Mouse (Mus musculus) midbrain, embryonic 13.5 days (tissue): Measurements from ENCODE around the gene Xlr5b. TPM values are rescaled to one million over a fixed set of nuclear protein-coding genes. Genes with fewer than 3 reads are reported as not detected.
A peak's percentile ranks its signal among the peaks of the same experiment; 100 is the strongest.
"Not testable (repeated sequence)": the region's sequence is repeated elsewhere in the genome, so short reads cannot be mapped to it uniquely, and the experiment has no call there.

ENCODE experiments used
- ATAC-seq: fragments of 200-750 bp; cut with Nextera tagmentation; 2 replicates; pipeline ENCODE4 v1.8.0; 2017; ENCODE audit warnings: mild to moderate bottlenecking, moderate TSS enrichment, moderate library complexity
- H3K27ac ChIP-seq: fragments of 300-500 bp; sonication (generic); 2 replicates; pipeline ENCODE4 v1.5.1; 2015; ENCODE audit warnings: inconsistent platforms, mild to moderate bottlenecking, moderate library complexity
- H3K27me3 ChIP-seq: fragments of 300-500 bp; sonication (generic); 2 replicates; pipeline ENCODE4 v1.6.1; 2015; ENCODE audit warnings: mild to moderate bottlenecking, inconsistent platforms
- H3K36me3 ChIP-seq: fragments of 300-500 bp; sonication (generic); 2 replicates; pipeline ENCODE4 v1.6.1; 2015; ENCODE audit warnings: mild to moderate bottlenecking, inconsistent platforms
- H3K4me1 ChIP-seq: fragments of 300-500 bp; sonication (generic); replicated peaks from 2 replicates; pipeline ENCODE4 v1.6.1; 2015; ENCODE audit warnings: inconsistent platforms
- H3K4me2 ChIP-seq: fragments of 300-500 bp; sonication (generic); replicated peaks from 2 replicates; pipeline ENCODE4 v1.6.1; 2015; ENCODE audit warnings: moderate library complexity, mild to moderate bottlenecking, inconsistent platforms
- H3K4me3 ChIP-seq: fragments of 300-500 bp; sonication (generic); replicated peaks from 2 replicates; pipeline ENCODE4 v1.5.1; 2015; ENCODE audit warnings: mild to moderate bottlenecking, inconsistent platforms
- H3K9ac ChIP-seq: fragments of 300-500 bp; sonication (generic); replicated peaks from 2 replicates; pipeline ENCODE4 v1.6.1; 2015; ENCODE audit warnings: mild to moderate bottlenecking, inconsistent platforms
- H3K9me3 ChIP-seq: fragments of 300-500 bp; sonication (generic); 2 replicates; pipeline ENCODE4 v1.6.1; 2016; ENCODE audit warnings: mild to moderate bottlenecking, inconsistent platforms
- WGBS: fragments of 180-500 bp; shearing (Covaris S2); methylation state at CpG from one replicate; pipeline ENCODE4 v1.1.7; 2015; 5-methylcytosine and 5-hydroxymethylcytosine counted together
- polyA plus RNA-seq: library from polyadenylated mRNA; unstranded; fragments of >200 nt; fragmentation: Nextera tagmentation; extraction: Ambion mirVana; gene quantifications from 2 replicates; pipeline ENCODE4 v1.2.1, GENCODE M21; 2015

The Xlr5b gene
- polyA plus RNA-seq: not detected in 2 replicates

- H3K27me3 ChIP-seq, H3K36me3 ChIP-seq, H3K9me3 ChIP-seq, H3K4me3 ChIP-seq, H3K4me1 ChIP-seq, H3K27ac ChIP-seq, ATAC-seq, H3K4me2 ChIP-seq, H3K9ac ChIP-seq: not testable (repeated sequence)
- WGBS: no CpG with 5 or more reads among the region's 20 CpGs
Measured at GRCm38 (mm10) chrX:73148496-73148895, at the start of gene Xlr5b. Xlr5b (plus strand) TSS chrX:73148796.

- no CpG with 5 or more reads among the region's 7 CpGs for WGBS
- not testable (repeated sequence) for ATAC-seq, H3K9me3 ChIP-seq, H3K4me2 ChIP-seq, H3K4me3 ChIP-seq, H3K27ac ChIP-seq, H3K27me3 ChIP-seq, H3K9ac ChIP-seq, H3K36me3 ChIP-seq, H3K4me1 ChIP-seq
Measured at GRCm38 (mm10) chrX:73116747-73117146, 31.8 kb upstream of the Xlr5b start, which contains the start of gene Gm14685. Gm14685 (plus strand) TSS chrX:73117047.

GRCm38 (mm10) chrX:73122859-73123829 is 25.5 kb upstream of the Xlr5b start:
- H3K4me3 ChIP-seq, H3K27ac ChIP-seq, H3K9ac ChIP-seq, H3K4me2 ChIP-seq, H3K36me3 ChIP-seq, H3K9me3 ChIP-seq, H3K27me3 ChIP-seq, H3K4me1 ChIP-seq: not testable (repeated sequence)
- no CpG with 5 or more reads among the region's 12 CpGs for WGBS
- ATAC-seq: peak; percentile 92

DNA sequence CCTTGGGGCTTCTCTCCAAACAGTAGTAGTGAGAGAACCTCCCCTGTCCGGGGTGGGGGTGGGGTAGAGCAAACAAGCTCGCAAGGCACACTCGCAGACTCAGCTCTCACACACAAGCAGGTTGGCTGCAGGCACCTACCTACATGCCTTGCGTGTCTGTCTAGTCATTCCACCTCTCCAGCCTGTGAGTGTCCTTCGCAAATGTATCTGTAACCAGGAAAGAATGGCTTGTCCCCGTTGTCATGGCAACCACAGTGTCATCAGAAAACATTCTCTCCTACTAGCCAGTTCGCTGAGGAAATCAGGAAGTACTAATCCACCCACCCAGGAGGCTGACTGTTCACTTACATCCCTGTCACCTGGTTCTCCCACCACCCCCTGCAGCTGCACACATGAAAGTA is 5.4 kb upstream of the Xlr5b start:
- not testable (repeated sequence) for H3K4me2 ChIP-seq, H3K36me3 ChIP-seq, H3K27me3 ChIP-seq, H3K9ac ChIP-seq, H3K27ac ChIP-seq, H3K4me3 ChIP-seq, H3K9me3 ChIP-seq, H3K4me1 ChIP-seq
- peak; percentile 90 for ATAC-seq
- WGBS: no CpG with 5 or more reads among the region's 7 CpGs

GRCm38 (mm10) chrX:73149350-73149749 is 754 bp downstream of the Xlr5b start, which contains the start of gene DXBay18:
DXBay18 (minus strand) TSS chrX:73149450.
- not testable (repeated sequence) for H3K36me3 ChIP-seq, H3K4me2 ChIP-seq, H3K27ac ChIP-seq, H3K4me1 ChIP-seq, H3K9ac ChIP-seq, H3K27me3 ChIP-seq, H3K9me3 ChIP-seq, H3K4me3 ChIP-seq, ATAC-seq
- WGBS: no CpG with 5 or more reads among the region's 7 CpGs

- not testable (repeated sequence) for H3K4me2 ChIP-seq, H3K27ac ChIP-seq, H3K4me1 ChIP-seq, H3K9ac ChIP-seq, H3K27me3 ChIP-seq, H3K9me3 ChIP-seq, H3K36me3 ChIP-seq, ATAC-seq, H3K4me3 ChIP-seq
- 100% methylated on average over 4 of the region's 15 CpGs for WGBS
Measured at GRCm38 (mm10) chrX:73176889-73177288, 28.3 kb downstream of the Xlr5b start, which contains the start of gene Spin2d. Spin2d (minus strand) TSS chrX:73176989.

- WGBS: 87% methylated on average over 12 of the region's 12 CpGs
- 0 out of 2 replicates have a peak, but pooled peaks have one; percentile 60 for ATAC-seq
- not testable (repeated sequence) for H3K9ac ChIP-seq, H3K36me3 ChIP-seq, H3K27ac ChIP-seq, H3K9me3 ChIP-seq, H3K4me3 ChIP-seq, H3K4me1 ChIP-seq, H3K4me2 ChIP-seq, H3K27me3 ChIP-seq
Measured at GRCm38 (mm10) chrX:73191934-73192333, 43.3 kb downstream of the Xlr5b start, which contains the start of gene Xlr3b. Xlr3b (plus strand) TSS chrX:73192207.

Other genes with a start within 250 kb of the Xlr5b start
- 90.9 and 96.0 TPM in 2 replicates for gene Cetn2, start 230.4 kb upstream of the Xlr5b start, polyA plus RNA-seq
- 44.2 and 45.6 TPM in 2 replicates for gene Nsdhl, start 230.2 kb upstream of the Xlr5b start, polyA plus RNA-seq
- 0.48 and 0.97 TPM in 2 replicates for gene Zfp185, start 161.5 kb upstream of the Xlr5b start, polyA plus RNA-seq
- gene Pnma5, start 111.7 kb upstream of the Xlr5b start, polyA plus RNA-seq: not detected in 2 replicates
- 2.3 and 2.6 TPM in 2 replicates for gene Pnma3, start 84.0 kb upstream of the Xlr5b start, polyA plus RNA-seq
- gene Xlr4a, start 66.3 kb upstream of the Xlr5b start, polyA plus RNA-seq: 0.59 and 0.93 TPM in 2 replicates
- 5.4 and 5.5 TPM in 2 replicates for gene Xlr3a, start 51.7 kb upstream of the Xlr5b start, polyA plus RNA-seq
- gene Gm14685, start 31.7 kb upstream of the Xlr5b start, polyA plus RNA-seq: 0.65 and 1.2 TPM in 2 replicates
- gene DXBay18, start 654 bp downstream of the Xlr5b start, polyA plus RNA-seq: 0.63 and 0.90 TPM in 2 replicates
- gene Spin2d, start 28.2 kb downstream of the Xlr5b start, polyA plus RNA-seq: not detected in 2 replicates
- 16.4 and 20.6 TPM in 2 replicates for gene Xlr3b, start 43.4 kb downstream of the Xlr5b start, polyA plus RNA-seq
- gene Xlr4b, start 65.5 kb downstream of the Xlr5b start, polyA plus RNA-seq: 0.90 and 1.0 TPM in 2 replicates
- gene F8a, start 79.5 kb downstream of the Xlr5b start, polyA plus RNA-seq: 29.6 and 34.5 TPM in 2 replicates
- 0.39 TPM in 1 of 2 replicates, not detected in the other for gene Xlr4c, start 94.3 kb downstream of the Xlr5b start, polyA plus RNA-seq
- gene Xlr3c, start 116.6 kb downstream of the Xlr5b start, polyA plus RNA-seq: 0.13 and 0.23 TPM in 2 replicates
- not detected in 2 replicates for gene Xlr5a, start 144.2 kb downstream of the Xlr5b start, polyA plus RNA-seq
- gene Xlr5c, start 144.2 kb downstream of the Xlr5b start, polyA plus RNA-seq: not detected in 2 replicates
- gene Gm45015, start 188.0 kb downstream of the Xlr5b start, polyA plus RNA-seq: not detected in 2 replicates
- 11.5 and 12.2 TPM in 2 replicates for gene Zfp275, start 193.8 kb downstream of the Xlr5b start, polyA plus RNA-seq
- not detected in 2 replicates for gene Gm18336, start 249.9 kb downstream of the Xlr5b start, polyA plus RNA-seq